Mouse (Mus musculus) neural tube, embryonic 15.5 days (tissue): ENCODE measurements around the gene Ttc30a2. TPM values are rescaled to one million over a fixed set of nuclear protein-coding genes. Genes with fewer than 3 reads are reported as not detected.
A peak's percentile ranks its signal among the peaks of the same experiment; 100 is the strongest.
"Not testable (repeated sequence)": the region's sequence is repeated elsewhere in the genome, so short reads cannot be mapped to it uniquely, and the experiment has no call there.

Experiments used
- ATAC-seq: fragments of 200-750 bp; cut with Nextera tagmentation; 2 replicates; pipeline ENCODE4 v1.8.0; 2017; ENCODE audit warnings: mild to moderate bottlenecking, moderate TSS enrichment, moderate library complexity; ENCODE audit not compliant: low FRiP score
- H3K27ac ChIP-seq: fragments of 300-500 bp; sonication (generic); replicated peaks from 2 replicates; pipeline ENCODE4 v1.5.1; 2015; ENCODE audit warnings: mild to moderate bottlenecking, inconsistent platforms
- H3K27me3 ChIP-seq: fragments of 300-500 bp; sonication (generic); replicated peaks from 2 replicates; pipeline ENCODE4 v1.6.1; 2015; ENCODE audit warnings: inconsistent platforms
- H3K36me3 ChIP-seq: fragments of 300-500 bp; sonication (generic); 2 replicates; pipeline ENCODE4 v1.6.1; 2015; ENCODE audit warnings: inconsistent platforms
- H3K4me1 ChIP-seq: fragments of 300-500 bp; sonication (generic); 2 replicates; pipeline ENCODE4 v1.6.1; 2015; ENCODE audit warnings: inconsistent platforms
- H3K4me2 ChIP-seq: fragments of 300-500 bp; sonication (generic); 2 replicates; pipeline ENCODE4 v1.6.1; 2015; ENCODE audit warnings: inconsistent platforms, mild to moderate bottlenecking, moderate library complexity
- H3K4me3 ChIP-seq: fragments of 300-500 bp; sonication (generic); replicated peaks from 2 replicates; pipeline ENCODE4 v1.5.1; 2015; ENCODE audit warnings: mild to moderate bottlenecking, inconsistent platforms
- H3K9ac ChIP-seq: fragments of 300-500 bp; sonication (generic); replicated peaks from 2 replicates; pipeline ENCODE4 v1.6.1; 2015; ENCODE audit warnings: mild to moderate bottlenecking, inconsistent platforms
- H3K9me3 ChIP-seq: fragments of 300-500 bp; sonication (generic); replicated peaks from 2 replicates; pipeline ENCODE4 v1.6.1; 2016; ENCODE audit warnings: inconsistent platforms
- WGBS: fragments of 180-500 bp; shearing (Covaris S2); methylation state at CpG from one replicate; pipeline ENCODE4 v1.1.7; 2015; ENCODE audit warnings: mixed read lengths; 5-methylcytosine and 5-hydroxymethylcytosine counted together
- polyA plus RNA-seq: library from polyadenylated mRNA; unstranded; fragments of >200 nt; fragmentation: Nextera tagmentation; extraction: Ambion mirVana; gene quantifications from 2 replicates; pipeline ENCODE4 v1.2.1, GENCODE M21; 2015

Gene Ttc30a2
- polyA plus RNA-seq = 0.68 and 0.96 TPM in 2 replicates

- ATAC-seq, H3K4me1 ChIP-seq, H3K9me3 ChIP-seq, H3K4me3 ChIP-seq, H3K27ac ChIP-seq, H3K27me3 ChIP-seq, H3K9ac ChIP-seq, H3K36me3 ChIP-seq: not testable (repeated sequence)
- peak within 1 kb of the TSS; percentile 39 for H3K4me2 ChIP-seq
- WGBS = 28% methylated on average over 18 of the region's 24 CpGs
Measured at GRCm38 (mm10) chr2:75977752-75978368, at the start of gene Ttc30a2. Gene Ttc30a2, minus strand, starts transcription at chr2:75978170.

GRCm38 (mm10) chr2:76016890-76017289, 38.9 kb upstream of the Ttc30a2 start:
- Histone ChIP-seq H3K4me3 (no peak overlapping the region), H3K36me3 (no peaks in the 10 kb centered on the region), H3K9me3 (no peaks in the 10 kb centered on the region), H3K4me1 (peaks cover 14% of the 10 kb centered on the region), H3K4me2 (0 out of 2 replicates have a peak overlapping the region, but pooled peaks have one; percentile 0), H3K9ac (no peak overlapping the region), H3K27ac (no peak overlapping the region), H3K27me3 (no peaks in the 10 kb centered on the region)
- ATAC-seq = no peak
- WGBS = 5% methylated on average over 7 of the region's 7 CpGs

GRCm38 (mm10) chr2:76016136-76016535, 38.2 kb upstream of the Ttc30a2 start:
- no peak for ATAC-seq

GRCm38 (mm10) chr2:76015460-76015859, 37.5 kb upstream of the Ttc30a2 start:
- no peaks in the 10 kb centered on the region for H3K9me3 ChIP-seq
- no peak overlapping the region for H3K4me2 ChIP-seq
- H3K36me3 ChIP-seq = no peaks in the 10 kb centered on the region
- 98% methylated on average over 7 of the region's 7 CpGs for WGBS
- H3K4me1 ChIP-seq = peaks cover 8% of the 10 kb centered on the region
- no peaks in the 10 kb centered on the region for H3K27me3 ChIP-seq
- no peak overlapping the region for H3K9ac ChIP-seq
- H3K27ac ChIP-seq = no peak overlapping the region
- ATAC-seq = no peak
- no peak overlapping the region for H3K4me3 ChIP-seq

More at GRCm38 (mm10) chr2:76016136-76016535, 38.2 kb upstream of the Ttc30a2 start:
- H3K4me1 ChIP-seq = peaks cover 14% of the 10 kb centered on the region
- H3K4me2 ChIP-seq = no peak overlapping the region
- H3K9ac ChIP-seq = no peak overlapping the region
- H3K9me3 ChIP-seq = no peaks in the 10 kb centered on the region
- WGBS = 78% methylated on average over 8 of the region's 8 CpGs
- no peak overlapping the region for H3K27ac ChIP-seq
- H3K4me3 ChIP-seq = no peak overlapping the region
- no peaks in the 10 kb centered on the region for H3K27me3 ChIP-seq
- no peaks in the 10 kb centered on the region for H3K36me3 ChIP-seq

GRCm38 (mm10) chr2:76014659-76015058, 36.7 kb upstream of the Ttc30a2 start:
- Histone ChIP-seq H3K27me3 (no peaks in the 10 kb centered on the region), H3K4me3 (no peak overlapping the region), H3K4me2 (no peak overlapping the region), H3K4me1 (peaks cover 8% of the 10 kb centered on the region), H3K9ac (no peak overlapping the region), H3K27ac (no peak overlapping the region), H3K9me3 (no peaks in the 10 kb centered on the region), H3K36me3 (no peaks in the 10 kb centered on the region)
- WGBS = 87% methylated on average over 3 of the region's 3 CpGs
- ATAC-seq = no peak

- Histone ChIP-seq H3K9me3 (no peaks in the 10 kb centered on the region), H3K27me3 (no peaks in the 10 kb centered on the region), H3K36me3 (no peaks in the 10 kb centered on the region), H3K9ac (no peak overlapping the region), H3K4me1 (peaks cover 3% of the 10 kb centered on the region; the same call in 1 of the 2 replicates), H3K27ac (no peak overlapping the region), H3K4me2 (no peak overlapping the region), H3K4me3 (no peak overlapping the region)
- WGBS = 11% methylated on average over 4 of the region's 4 CpGs
- no peak for ATAC-seq
Measured at GRCm38 (mm10) chr2:76006194-76006593, 28.2 kb upstream of the Ttc30a2 start.

- 28% methylated on average over 9 of the region's 9 CpGs for WGBS
- Histone ChIP-seq H3K9ac (no peak overlapping the region), H3K9me3 (no peaks in the 10 kb centered on the region), H3K27me3 (no peaks in the 10 kb centered on the region), H3K4me3 (no peak overlapping the region), H3K36me3 (no peaks in the 10 kb centered on the region), H3K4me1 (peaks cover 9% of the 10 kb centered on the region), H3K27ac (no peak overlapping the region), H3K4me2 (no peak overlapping the region)
- ATAC-seq = no peak
Measured at GRCm38 (mm10) chr2:76002899-76003298, 24.9 kb upstream of the Ttc30a2 start.

- Histone ChIP-seq H3K27me3 (no peaks in the 10 kb centered on the region), H3K27ac (no peak overlapping the region), H3K4me2 (no peak overlapping the region), H3K4me1 (peaks cover 12% of the 10 kb centered on the region), H3K9ac (no peak overlapping the region), H3K36me3 (no peaks in the 10 kb centered on the region), H3K4me3 (no peak overlapping the region), H3K9me3 (no peaks in the 10 kb centered on the region)
- no peak for ATAC-seq
- WGBS = 53% methylated on average over 8 of the region's 8 CpGs
Measured at GRCm38 (mm10) chr2:76001392-76001791, 23.4 kb upstream of the Ttc30a2 start.

- WGBS = 23% methylated on average over 12 of the region's 12 CpGs
- Histone ChIP-seq H3K4me3 (no peak overlapping the region), H3K27me3 (no peaks in the 10 kb centered on the region), H3K9ac (no peak overlapping the region), H3K4me1 (peaks cover 12% of the 10 kb centered on the region), H3K9me3 (no peaks in the 10 kb centered on the region), H3K4me2 (no peak overlapping the region), H3K27ac (no peak overlapping the region), H3K36me3 (no peaks in the 10 kb centered on the region)
- no peak for ATAC-seq
Measured at GRCm38 (mm10) chr2:75999636-76000035, 21.7 kb upstream of the Ttc30a2 start.

- ATAC-seq = no peak
Measured at GRCm38 (mm10) chr2:75998692-75999091, 20.7 kb upstream of the Ttc30a2 start.

GRCm38 (mm10) chr2:75997726-75998125, 19.8 kb upstream of the Ttc30a2 start:
- Histone ChIP-seq H3K9me3 (no peaks in the 10 kb centered on the region), H3K4me3 (no peak overlapping the region), H3K27ac (no peak overlapping the region), H3K4me2 (no peak overlapping the region), H3K4me1 (peaks cover 21% of the 10 kb centered on the region), H3K27me3 (no peaks in the 10 kb centered on the region), H3K9ac (no peak overlapping the region), H3K36me3 (no peaks in the 10 kb centered on the region)
- WGBS = 54% methylated on average over 12 of the region's 12 CpGs
- ATAC-seq = no peak

More at GRCm38 (mm10) chr2:75998692-75999091, 20.7 kb upstream of the Ttc30a2 start:
- Histone ChIP-seq H3K9ac (no peak overlapping the region), H3K36me3 (no peaks in the 10 kb centered on the region), H3K9me3 (no peaks in the 10 kb centered on the region), H3K27ac (no peak overlapping the region), H3K4me1 (peaks cover 14% of the 10 kb centered on the region), H3K4me3 (no peak overlapping the region), H3K4me2 (no peak overlapping the region), H3K27me3 (no peaks in the 10 kb centered on the region)
- WGBS = 25% methylated on average over 8 of the region's 8 CpGs

- Histone ChIP-seq H3K27ac (no peak overlapping the region), H3K4me3 (no peak overlapping the region), H3K27me3 (no peaks in the 10 kb centered on the region), H3K9ac (no peak overlapping the region), H3K4me1 (peaks cover 33% of the 10 kb centered on the region), H3K36me3 (no peaks in the 10 kb centered on the region), H3K9me3 (no peaks in the 10 kb centered on the region), H3K4me2 (no peak overlapping the region)
- 95% methylated on average over 11 of the region's 11 CpGs for WGBS
- ATAC-seq = no peak
Measured at GRCm38 (mm10) chr2:75994841-75995240, 16.9 kb upstream of the Ttc30a2 start.
